Mouse (Mus musculus): ENCODE measurements at regions not wholly inside any gene's neighbourhood (a gene's known extent, or its start where the extent isn't known, plus 50 kb on each side); places are given as distances from the start of the nearest gene placed in this dataset.

GRCm38 (mm10) chr4:64812812-64813211 is 311.2 kb upstream of the Pappa start:
- no peak for DNase-seq (ENCODE audit: low read depth)

GRCm38 (mm10) chr4:64832882-64833281 is 291.1 kb upstream of the Pappa start:
- DNase-seq (ENCODE audit: low read depth) = no peak

GRCm38 (mm10) chr4:64874521-64874920 is 249.5 kb upstream of the Pappa start:
- no peak for DNase-seq (ENCODE audit: low read depth)

DNA sequence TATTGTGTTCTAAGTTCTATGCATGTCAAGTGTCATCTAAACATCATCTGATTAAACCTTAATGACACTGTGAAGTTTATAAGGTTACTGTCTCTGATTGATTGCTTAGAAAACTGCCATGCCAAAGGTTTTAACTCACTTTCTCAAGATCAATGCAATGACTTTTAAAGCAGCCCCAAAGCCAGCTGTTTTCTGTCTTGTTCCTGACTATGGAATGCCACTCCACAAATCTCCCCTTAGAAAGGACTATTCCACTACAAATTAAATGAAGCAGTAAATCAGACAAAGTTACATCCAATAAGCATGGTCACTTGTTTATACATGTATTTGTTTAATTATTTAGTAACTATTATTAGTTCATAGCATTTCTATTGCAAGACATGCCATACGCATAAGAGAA is 247.1 kb upstream of the Pappa start:
- DNase-seq (ENCODE audit: low read depth) = no peak

DNA sequence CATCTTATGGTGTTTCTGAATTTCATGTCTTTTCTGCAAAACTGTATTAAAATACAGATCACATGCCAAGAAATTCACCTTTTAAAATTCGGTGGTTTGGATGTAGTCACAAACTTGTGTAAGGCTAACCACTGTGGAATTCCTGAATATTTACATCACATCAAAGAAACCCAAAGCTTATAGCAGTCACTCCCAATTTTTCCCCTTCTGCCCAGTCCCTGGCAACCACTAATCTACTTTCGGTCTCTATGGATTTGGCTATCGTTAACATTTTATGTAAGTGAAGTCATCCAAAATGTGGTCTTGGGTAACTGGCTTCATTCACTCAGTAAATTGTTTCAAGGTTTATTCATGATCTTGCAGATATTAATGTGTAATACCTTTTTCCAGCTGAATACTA is 226.0 kb upstream of the Pappa start:
- DNase-seq (ENCODE audit: low read depth) = no peak

GRCm38 (mm10) chr4:64901091-64901845 is 222.7 kb upstream of the Pappa start:
- no peak for DNase-seq (ENCODE audit: low read depth)

GRCm38 (mm10) chr4:64923751-64924150 is 200.2 kb upstream of the Pappa start:
- DNase-seq (ENCODE audit: low read depth) = no peak

- no peak for DNase-seq (ENCODE audit: low read depth)
These were observed 195.4 kb upstream of the Pappa start for GRCm38 (mm10) chr4:64928553-64928952.

DNA sequence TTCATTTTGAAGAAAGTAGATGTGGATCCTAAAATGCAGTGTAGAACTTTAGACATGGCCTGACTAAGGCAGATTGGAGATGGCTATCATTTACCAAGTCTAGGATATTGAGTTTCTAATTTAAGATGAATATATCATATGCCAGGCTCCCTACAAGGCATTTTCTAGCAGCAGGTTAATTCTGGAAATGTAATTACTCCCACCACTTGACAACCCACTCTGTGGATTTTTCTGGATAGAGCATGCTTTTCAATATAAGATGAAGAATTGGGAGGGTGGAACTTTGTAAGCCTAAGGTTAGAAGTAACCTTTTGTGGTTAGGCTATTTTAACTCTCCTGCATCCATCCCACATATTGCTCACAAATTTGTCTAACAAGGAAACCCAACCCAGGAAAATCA is 178.4 kb upstream of the Pappa start:
- no peak for DNase-seq (ENCODE audit: low read depth)

DNA sequence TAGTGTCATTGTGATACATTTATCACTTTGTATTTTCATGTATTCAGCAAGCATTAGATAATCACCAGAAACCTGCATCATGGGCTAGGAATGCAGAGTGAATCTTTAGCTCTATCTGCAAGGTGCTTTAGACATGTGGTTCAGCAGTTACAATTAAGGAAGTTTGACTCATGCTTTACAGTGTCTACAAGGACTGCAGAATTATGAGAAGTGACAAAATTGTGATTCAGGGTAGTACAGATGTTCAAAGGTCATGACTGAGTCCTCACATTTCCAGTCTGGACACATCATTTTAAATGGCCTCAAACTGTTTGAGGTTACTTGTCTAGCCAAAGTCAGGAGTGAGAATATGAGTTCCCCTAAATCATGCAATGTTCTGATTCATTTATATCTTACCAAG is 171.3 kb upstream of the Pappa start:
- no peak for DNase-seq (ENCODE audit: low read depth)

DNA sequence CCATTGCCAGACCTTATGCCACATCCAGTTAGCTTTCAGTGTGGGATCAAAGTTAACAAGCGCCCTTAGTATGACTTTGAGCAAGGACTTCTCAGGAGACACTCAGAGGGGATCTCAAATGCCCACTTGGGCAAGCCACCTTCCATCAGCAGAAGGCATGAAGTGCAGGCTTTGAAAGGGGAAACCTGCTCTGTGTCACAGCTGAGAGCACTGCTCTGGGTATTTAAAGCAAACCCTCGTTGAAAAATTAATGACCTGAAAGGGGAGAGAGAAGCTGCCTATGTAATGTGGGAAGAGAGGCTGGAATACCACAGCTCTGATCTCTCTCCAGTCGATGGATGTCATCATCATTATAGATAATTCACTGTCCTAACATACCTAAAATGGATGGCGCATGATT is 165.1 kb upstream of the Pappa start:
- no peak for DNase-seq (ENCODE audit: low read depth)

DNA sequence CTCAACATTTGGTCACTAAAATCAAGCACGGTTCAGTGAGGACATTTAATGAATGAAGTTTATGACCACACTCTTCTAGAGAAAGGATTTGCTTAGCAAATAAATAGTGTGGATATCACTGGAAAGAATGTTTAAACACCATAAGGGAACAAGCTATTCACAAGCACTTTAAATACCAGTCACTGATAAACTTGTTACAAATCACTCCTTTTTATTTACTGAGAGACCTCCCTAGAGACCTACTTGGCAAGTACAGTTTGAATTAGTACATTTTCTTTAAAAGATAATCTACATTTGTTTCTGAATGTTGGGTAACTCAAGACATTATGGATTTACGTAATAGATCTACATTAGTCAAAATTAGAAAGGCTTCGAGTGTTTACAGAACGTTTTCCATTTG is 162.2 kb upstream of the Pappa start:
- no peak for DNase-seq (ENCODE audit: low read depth)

Data from gonadal fat pad, adult 2 months (tissue).